Mouse (Mus musculus): ENCODE results near the gene Mib2. TPM values are rescaled to one million over a fixed set of nuclear protein-coding genes. Genes with fewer than 3 reads are reported as not detected.
"Not testable (repeated sequence)": the region's sequence is repeated elsewhere in the genome, so short reads cannot be mapped to it uniquely, and the experiment has no call there.

Gene Mib2
- polyA plus RNA-seq, 1 experiment from 2014 or later = 39.4 TPM

GRCm38 (mm10) chr4:155694482-155695401 is 25.7 kb upstream of the Mib2 start:
- no peaks in the 10 kb centered on the region for H3K9me3 ChIP-seq
- WGBS = under 1% methylated on average over 88 of the region's 92 CpGs
- peak overlapping the region; percentile 86 for H3K9ac ChIP-seq
- H3K4me3 ChIP-seq = peak overlapping the region; percentile 65
- peak overlapping the region; percentile 90 for H3K4me2 ChIP-seq
- H3K4me1 ChIP-seq (replicated peaks) = peaks cover 28% of the 10 kb centered on the region
- peaks cover 23% of the 10 kb centered on the region for H3K27me3 ChIP-seq
- no peaks in the 10 kb centered on the region for H3K36me3 ChIP-seq
- H3K27ac ChIP-seq = peak overlapping the region; percentile 96
- ATAC-seq (ENCODE audit: low FRiP score) = peak; percentile 87

- under 1% methylated on average over 36 of the region's 47 CpGs for WGBS
- Histone ChIP-seq H3K9me3 (no peaks in the 10 kb centered on the region), H3K36me3 (no peaks in the 10 kb centered on the region), H3K27me3 (peaks cover 23% of the 10 kb centered on the region), H3K4me3 (peak within 1 kb of the TSS; percentile 65), H3K9ac (peak within 1 kb of the TSS; percentile 86), H3K4me1 (replicated peaks) (peaks cover 28% of the 10 kb centered on the region), H3K27ac (peak within 1 kb of the TSS; percentile 96), H3K4me2 (peak within 1 kb of the TSS; percentile 90)
- peak; percentile 86 for ATAC-seq (ENCODE audit: low FRiP score)
Measured at GRCm38 (mm10) chr4:155694111-155694481, 25.1 kb upstream of the Mib2 start, which contains the start of gene Fndc10. Fndc10 (plus strand) TSS chr4:155694342.

- H3K36me3 ChIP-seq = no peaks in the 10 kb centered on the region
- no peak for ATAC-seq (ENCODE audit: low FRiP score)
- H3K9me3 ChIP-seq = no peaks in the 10 kb centered on the region
- peaks cover 23% of the 10 kb centered on the region for H3K27me3 ChIP-seq
- no peak overlapping the region for H3K9ac ChIP-seq
- no peak overlapping the region for H3K4me2 ChIP-seq
- no peak overlapping the region for H3K27ac ChIP-seq
- no peak overlapping the region for H3K4me3 ChIP-seq
- WGBS = 95% methylated on average over 3 of the region's 3 CpGs
- peaks cover 28% of the 10 kb centered on the region for H3K4me1 ChIP-seq (replicated peaks)
Measured at GRCm38 (mm10) chr4:155692421-155692820, 23.4 kb upstream of the Mib2 start.

- no peak for ATAC-seq (ENCODE audit: low FRiP score)
- no peak overlapping the region for H3K27ac ChIP-seq
- peaks cover 16% of the 10 kb centered on the region for H3K27me3 ChIP-seq
- H3K4me1 ChIP-seq (replicated peaks) = peaks cover 16% of the 10 kb centered on the region
- H3K4me2 ChIP-seq = no peak overlapping the region
- H3K9ac ChIP-seq = no peak overlapping the region
- no peaks in the 10 kb centered on the region for H3K9me3 ChIP-seq
- H3K4me3 ChIP-seq = no peak overlapping the region
- 86% methylated on average over 12 of the region's 12 CpGs for WGBS
- H3K36me3 ChIP-seq = no peaks in the 10 kb centered on the region
Measured at GRCm38 (mm10) chr4:155690571-155691375, 21.8 kb upstream of the Mib2 start.

- not testable (repeated sequence) for H3K9ac ChIP-seq; H3K9me3 ChIP-seq; H3K36me3 ChIP-seq; H3K4me3 ChIP-seq; H3K4me2 ChIP-seq; H3K4me1 ChIP-seq (replicated peaks); H3K27me3 ChIP-seq; H3K27ac ChIP-seq; ATAC-seq (ENCODE audit: low FRiP score)
- 97% methylated on average over 4 of the region's 4 CpGs for WGBS
Measured at GRCm38 (mm10) chr4:155687764-155688163, 18.8 kb upstream of the Mib2 start.

GRCm38 (mm10) chr4:155683670-155684277 is 14.8 kb upstream of the Mib2 start:
- not testable (repeated sequence) for H3K27me3 ChIP-seq; ATAC-seq (ENCODE audit: low FRiP score); H3K4me1 ChIP-seq (replicated peaks); H3K4me3 ChIP-seq; H3K9me3 ChIP-seq; H3K36me3 ChIP-seq; H3K4me2 ChIP-seq; H3K27ac ChIP-seq; H3K9ac ChIP-seq
- 88% methylated on average over 16 of the region's 19 CpGs for WGBS

GRCm38 (mm10) chr4:155675991-155676390 is 7.0 kb upstream of the Mib2 start:
- no peak overlapping the region for H3K4me3 ChIP-seq
- no peak overlapping the region for H3K27ac ChIP-seq
- H3K4me2 ChIP-seq = no peak overlapping the region
- H3K9me3 ChIP-seq = no peaks in the 10 kb centered on the region
- H3K36me3 ChIP-seq = no peaks in the 10 kb centered on the region
- ATAC-seq (ENCODE audit: low FRiP score) = no peak
- H3K27me3 ChIP-seq = 0 out of 2 replicates have a peak, but pooled peaks cover 5% of the 10 kb centered on the region
- 85% methylated on average over 2 of the region's 2 CpGs for WGBS
- H3K9ac ChIP-seq = no peak overlapping the region
- no peaks in the 10 kb centered on the region for H3K4me1 ChIP-seq (replicated peaks)

- Histone ChIP-seq H3K36me3 (no peaks in the 10 kb centered on the region), H3K4me1 (replicated peaks) (peaks cover 14% of the 10 kb centered on the region), H3K27me3 (0 out of 2 replicates have a peak, but pooled peaks cover 6% of the 10 kb centered on the region), H3K9me3 (no peaks in the 10 kb centered on the region), H3K27ac (no peak overlapping the region), H3K4me3 (no peak overlapping the region), H3K9ac (no peak overlapping the region), H3K4me2 (no peak overlapping the region)
- 72% methylated on average over 2 of the region's 2 CpGs for WGBS
- no peak for ATAC-seq (ENCODE audit: low FRiP score)
Measured at GRCm38 (mm10) chr4:155672082-155672481, 3.1 kb upstream of the Mib2 start.

GRCm38 (mm10) chr4:155670236-155670635 is 1.2 kb upstream of the Mib2 start:
- 68% methylated on average over 4 of the region's 4 CpGs for WGBS
- ATAC-seq (ENCODE audit: low FRiP score); H3K27ac ChIP-seq; H3K27me3 ChIP-seq; H3K9ac ChIP-seq; H3K4me3 ChIP-seq; H3K36me3 ChIP-seq; H3K9me3 ChIP-seq: not testable (repeated sequence)
- peak overlapping the region; percentile 87; the same call in 1 of the 2 replicates for H3K4me2 ChIP-seq
- peaks cover 18% of the 10 kb centered on the region for H3K4me1 ChIP-seq (replicated peaks)

- 0 out of 2 replicates have a peak overlapping the region, but pooled peaks have one; percentile 29 for H3K9ac ChIP-seq
- peak overlapping the region; percentile 87; the same call in 1 of the 2 replicates for H3K27ac ChIP-seq
Measured at GRCm38 (mm10) chr4:155669598-155670075, 639 bp upstream of the Mib2 start.

GRCm38 (mm10) chr4:155666903-155667302 is 2.1 kb downstream of the Mib2 start:
- no peak overlapping the region for H3K9ac ChIP-seq
- H3K36me3 ChIP-seq = peaks cover 31% of the 10 kb centered on the region
- no peak overlapping the region for H3K4me2 ChIP-seq
- peaks cover 18% of the 10 kb centered on the region for H3K4me1 ChIP-seq (replicated peaks)
- no peak overlapping the region for H3K4me3 ChIP-seq
- 0 out of 2 replicates have a peak, but pooled peaks cover 5% of the 10 kb centered on the region for H3K27me3 ChIP-seq
- no peak for ATAC-seq (ENCODE audit: low FRiP score)
- no peak overlapping the region for H3K27ac ChIP-seq
- H3K9me3 ChIP-seq = no peaks in the 10 kb centered on the region

More at GRCm38 (mm10) chr4:155669598-155670075, 639 bp upstream of the Mib2 start:
- H3K36me3 ChIP-seq = peaks cover 12% of the 10 kb centered on the region
- no peaks in the 10 kb centered on the region for H3K9me3 ChIP-seq
- 0 out of 2 replicates have a peak, but pooled peaks cover 6% of the 10 kb centered on the region for H3K27me3 ChIP-seq
- H3K4me2 ChIP-seq = peak overlapping the region; percentile 87
- WGBS = 1% methylated on average over 8 of the region's 8 CpGs
- peak; percentile 18; the same call in 1 of the 2 replicates for ATAC-seq (ENCODE audit: low FRiP score)
- H3K4me3 ChIP-seq = peak overlapping the region; percentile 81
- peaks cover 18% of the 10 kb centered on the region for H3K4me1 ChIP-seq (replicated peaks)

Measured in hindbrain, embryonic 13.5 days (tissue).